Mouse (Mus musculus) heart, postnatal 0 days (tissue): Measurements from ENCODE around the gene Olfr1359.
"Not testable (repeated sequence)": the region's sequence is repeated elsewhere in the genome, so short reads cannot be mapped to it uniquely, and the experiment has no call there.

Experiments used
- CTCF ChIP-seq: IDR thresholded peaks from 2 replicates; pipeline ENCODE4 v1.5.1; 2016; ENCODE audit warnings: antibody characterized with exemption, control low read depth, low read depth
- EP300 ChIP-seq: IDR thresholded peaks from 2 replicates; pipeline ENCODE4 v1.6.1; 2016; ENCODE audit warnings: antibody characterized with exemption, low read depth

DNA sequence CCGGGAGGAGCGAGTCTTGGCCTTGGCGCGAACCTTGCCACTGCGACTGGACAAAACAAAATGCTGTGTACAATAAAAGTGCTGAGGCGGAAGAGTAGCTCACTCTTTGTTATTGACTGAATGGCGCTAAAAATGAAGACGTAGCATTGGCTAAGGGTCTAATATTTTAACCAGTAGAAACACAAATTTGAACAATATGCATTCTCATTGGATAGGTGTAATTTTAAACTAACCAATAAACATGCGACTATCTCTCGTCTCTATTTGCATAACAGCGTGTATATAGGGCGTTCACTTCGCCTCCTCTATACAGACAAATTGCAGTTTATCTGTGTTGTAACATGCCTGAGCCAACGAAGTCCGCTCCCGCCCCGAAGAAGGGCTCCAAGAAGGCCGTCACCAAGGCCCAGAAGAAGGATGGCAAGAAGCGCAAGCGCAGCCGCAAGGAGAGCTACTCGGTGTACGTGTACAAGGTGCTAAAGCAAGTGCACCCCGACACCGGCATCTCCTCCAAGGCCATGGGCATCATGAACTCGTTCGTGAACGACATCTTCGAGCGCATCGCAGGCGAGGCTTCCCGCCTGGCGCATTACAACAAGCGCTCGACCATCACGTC, 24.0 kb downstream of the Olfr1359 start, which contains the start of gene Hist1h2bm:
- TF ChIP-seq CTCF, EP300: not testable (repeated sequence)
